Mouse (Mus musculus) neutrophil, adult 65 days (primary cell): ENCODE data around the gene Npas3. TPM values are rescaled to one million over a fixed set of nuclear protein-coding genes. Genes with fewer than 3 reads are reported as not detected.

Experiments used
- total RNA-seq: library from RNA; stranded (reverse); gene quantifications from 2 replicates; pipeline ENCODE4 v1.2.4, GENCODE M21; 2023

Gene Npas3
- not detected in 2 replicates for total RNA-seq

GRCm38 (mm10) chr12:53248101-53248727 is at the start of gene Npas3:
Npas3 (plus strand) TSS chr12:53248677.

